Mouse (Mus musculus) kidney, postnatal 0 days (tissue): ENCODE measurements around the gene Stard7. TPM values are rescaled to one million over a fixed set of nuclear protein-coding genes. Genes with fewer than 3 reads are reported as not detected.

ENCODE experiments used
- ATAC-seq: fragments of 200-750 bp; cut with Nextera tagmentation; replicated peaks from 2 replicates; pipeline ENCODE4 v1.8.0; 2017; ENCODE audit warnings: low read depth, moderate number of reproducible peaks, moderate TSS enrichment, moderate library complexity; ENCODE audit not compliant: low FRiP score
- DNase-seq: peaks from one replicate; pipeline ENCODE4 v3.0.0-alpha.2; 2016; ENCODE audit warnings: low spot score
- H3K27ac ChIP-seq: fragments of 300-500 bp; sonication (generic); 2 replicates; pipeline ENCODE4 v1.5.1; 2014; ENCODE audit warnings: mild to moderate bottlenecking
- H3K27me3 ChIP-seq: fragments of 300-500 bp; sonication (generic); 2 replicates; pipeline ENCODE4 v1.6.1; 2014; ENCODE audit warnings: low read length, mixed read lengths; ENCODE audit not compliant: insufficient read depth
- H3K36me3 ChIP-seq: fragments of 300-500 bp; sonication (generic); 2 replicates; pipeline ENCODE4 v1.6.1; 2014; ENCODE audit warnings: low read length, mixed read lengths; ENCODE audit not compliant: insufficient read depth
- H3K4me1 ChIP-seq: fragments of 300-500 bp; sonication (generic); replicated peaks from 2 replicates; pipeline ENCODE4 v1.6.1; 2014; ENCODE audit warnings: antibody characterized with exemption, low read length, mixed read lengths; ENCODE audit not compliant: insufficient read depth
- H3K4me2 ChIP-seq: fragments of 300-500 bp; sonication (generic); 2 replicates; pipeline ENCODE4 v1.6.1; 2014; ENCODE audit warnings: mild to moderate bottlenecking, low read length, moderate library complexity, mixed read lengths
- H3K4me3 ChIP-seq: fragments of 300-500 bp; sonication (generic); replicated peaks from 2 replicates; pipeline ENCODE4 v1.5.1; 2014; ENCODE audit warnings: low read depth, low read length
- H3K9ac ChIP-seq: fragments of 300-500 bp; sonication (generic); 2 replicates; pipeline ENCODE4 v1.6.1; 2014; ENCODE audit warnings: low read depth, low read length
- H3K9me3 ChIP-seq: fragments of 300-500 bp; sonication (generic); replicated peaks from 2 replicates; pipeline ENCODE4 v1.6.1; 2016; ENCODE audit warnings: low read length, inconsistent platforms, mixed read lengths
- CTCF ChIP-seq: IDR thresholded peaks from 2 replicates; pipeline ENCODE4 v1.5.1; 2016; ENCODE audit warnings: antibody characterized with exemption, low read depth, mild to moderate bottlenecking, moderate library complexity
- WGBS: fragments of 180-500 bp; shearing (Covaris S2); extraction: QIAGEN DNeasy Blood & Tissue Kit; methylation state at CpG from one replicate; pipeline ENCODE4 v1.1.7; 2014; 5-methylcytosine and 5-hydroxymethylcytosine counted together
- polyA plus RNA-seq: library from polyadenylated mRNA; unstranded; fragments of >200 nt; fragmentation: Nextera tagmentation; extraction: Ambion mirVana; gene quantifications from 2 replicates; pipeline ENCODE4 v1.2.1, GENCODE M21; 2015

Gene Stard7
- polyA plus RNA-seq, 1 experiment from 2014 or later = 86.5 TPM

GRCm38 (mm10) chr2:127272806-127273205, 2.8 kb downstream of the Stard7 start:
- ATAC-seq = no peak
- H3K4me2 ChIP-seq = no peak overlapping the region
- H3K4me1 ChIP-seq = peaks cover 4% of the 10 kb centered on the region; the same call in 1 of the 2 replicates
- over 99% methylated on average over 3 of the region's 3 CpGs for WGBS
- H3K36me3 ChIP-seq = no peaks in the 10 kb centered on the region
- H3K27ac ChIP-seq = no peak overlapping the region
- no peak for DNase-seq
- no peak overlapping the region for H3K9ac ChIP-seq
- H3K27me3 ChIP-seq = no peaks in the 10 kb centered on the region
- no peak overlapping the region for H3K4me3 ChIP-seq
- TF ChIP-seq CTCF = no peak
- H3K9me3 ChIP-seq = no peaks in the 10 kb centered on the region

GRCm38 (mm10) chr2:127274590-127274989, 4.6 kb downstream of the Stard7 start:
- Histone ChIP-seq H3K9me3 (no peaks in the 10 kb centered on the region), H3K4me3 (no peak overlapping the region), H3K36me3 (no peaks in the 10 kb centered on the region), H3K4me1 (peaks cover 4% of the 10 kb centered on the region; the same call in 1 of the 2 replicates), H3K27ac (no peak overlapping the region), H3K9ac (no peak overlapping the region), H3K27me3 (no peaks in the 10 kb centered on the region), H3K4me2 (no peak overlapping the region)
- 89% methylated on average over 2 of the region's 2 CpGs for WGBS
- ATAC-seq (no peak), DNase-seq (no peak)
- TF ChIP-seq CTCF = no peak

GRCm38 (mm10) chr2:127275551-127276320, 5.7 kb downstream of the Stard7 start:
- TF ChIP-seq CTCF = no peak
- H3K36me3 ChIP-seq = no peaks in the 10 kb centered on the region
- H3K27ac ChIP-seq = no peak overlapping the region
- H3K9me3 ChIP-seq = no peaks in the 10 kb centered on the region
- WGBS = 75% methylated on average over 5 of the region's 5 CpGs
- no peak overlapping the region for H3K4me3 ChIP-seq
- no peak overlapping the region for H3K4me2 ChIP-seq
- peaks cover 4% of the 10 kb centered on the region; the same call in 1 of the 2 replicates for H3K4me1 ChIP-seq
- ATAC-seq (no peak), DNase-seq (no peak)
- no peak overlapping the region for H3K9ac ChIP-seq
- H3K27me3 ChIP-seq = no peaks in the 10 kb centered on the region

- ATAC-seq (no peak), DNase-seq (no peak)
- no peaks in the 10 kb centered on the region for H3K27me3 ChIP-seq
- no peaks in the 10 kb centered on the region for H3K36me3 ChIP-seq
- no peaks in the 10 kb centered on the region for H3K9me3 ChIP-seq
- 0 out of 2 replicates have a peak, but pooled peaks cover 4% of the 10 kb centered on the region for H3K4me1 ChIP-seq
- no peak overlapping the region for H3K4me2 ChIP-seq
- H3K4me3 ChIP-seq = no peak overlapping the region
- TF ChIP-seq CTCF = no peak
- no peak overlapping the region for H3K27ac ChIP-seq
- no peak overlapping the region for H3K9ac ChIP-seq
Measured at GRCm38 (mm10) chr2:127278162-127278561, 8.1 kb downstream of the Stard7 start.

GRCm38 (mm10) chr2:127292250-127292649, 22.2 kb downstream of the Stard7 start:
- ATAC-seq = peak; percentile 52; the same call in 1 of the 2 replicates
- H3K9me3 ChIP-seq = no peaks in the 10 kb centered on the region
- peak overlapping the region; percentile 55; the same call in 1 of the 2 replicates for H3K27ac ChIP-seq
- 25% methylated on average over 4 of the region's 4 CpGs for WGBS
- no peak overlapping the region for H3K9ac ChIP-seq
- no peak for TF ChIP-seq CTCF
- H3K36me3 ChIP-seq = peaks cover 42% of the 10 kb centered on the region
- DNase-seq = peak; percentile 50
- H3K4me2 ChIP-seq = no peak overlapping the region
- no peaks in the 10 kb centered on the region for H3K4me1 ChIP-seq
- H3K27me3 ChIP-seq = no peaks in the 10 kb centered on the region
- H3K4me3 ChIP-seq = no peak overlapping the region

GRCm38 (mm10) chr2:127297001-127297805, 27.2 kb downstream of the Stard7 start:
- Histone ChIP-seq H3K36me3 (peaks cover 50% of the 10 kb centered on the region), H3K4me1 (no peaks in the 10 kb centered on the region), H3K27ac (no peak overlapping the region), H3K4me2 (no peak overlapping the region), H3K9me3 (no peaks in the 10 kb centered on the region), H3K4me3 (no peak overlapping the region), H3K9ac (no peak overlapping the region), H3K27me3 (no peaks in the 10 kb centered on the region)
- 76% methylated on average over 7 of the region's 7 CpGs for WGBS
- DNase-seq (no peak), ATAC-seq (no peak)
- TF ChIP-seq CTCF = no peak
